Mouse (Mus musculus): Measurements from ENCODE around the gene Cblb.

DNA sequence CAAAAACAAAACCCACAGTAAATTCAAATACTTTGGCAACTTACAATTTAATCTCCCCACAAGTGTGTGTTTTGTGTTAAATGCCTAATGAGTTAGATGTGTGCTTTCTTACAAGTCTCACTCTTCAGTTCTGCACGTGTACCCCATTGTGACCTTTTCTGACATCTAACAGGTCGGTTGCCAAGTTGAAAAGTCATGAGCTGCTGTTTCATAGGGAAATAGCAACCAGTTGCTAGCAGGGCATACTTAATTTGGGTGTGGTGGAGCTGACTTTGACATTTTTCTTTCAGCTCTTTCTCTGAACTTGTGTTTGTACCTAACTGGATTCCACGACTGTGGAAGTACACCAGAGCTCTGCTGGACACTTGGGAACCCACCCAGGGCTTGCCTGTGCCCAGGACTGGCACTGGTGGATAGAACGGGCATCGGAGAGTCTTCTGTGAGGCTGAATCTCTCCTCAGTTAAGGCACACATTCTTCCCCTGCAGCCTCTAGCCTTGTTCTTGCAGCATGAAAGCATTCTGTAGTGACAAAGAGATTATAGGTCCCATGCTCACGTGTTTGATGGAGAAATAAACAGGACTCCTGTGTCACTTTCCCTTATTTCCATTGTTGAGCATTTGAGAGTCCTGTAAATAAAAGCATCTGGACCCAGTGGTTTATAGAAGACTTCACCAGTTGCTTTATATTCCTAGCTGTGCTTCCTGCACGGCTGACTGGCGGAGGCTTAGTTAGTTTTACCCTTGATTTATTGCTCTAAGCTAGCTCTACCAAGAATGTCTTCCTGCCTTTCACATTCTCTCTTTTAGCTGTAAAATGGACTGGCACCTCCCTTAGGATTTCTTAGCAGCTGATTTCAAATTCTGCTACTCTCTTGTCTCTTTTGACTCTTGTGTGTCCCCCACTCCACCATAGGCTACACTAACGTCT lies 62.6 kb downstream of the Cblb start:
- TF ChIP-seq POLR2A (IDR thresholded peaks at IDR 0.05; ENCODE audit: control insufficient read depth, extremely low read depth, insufficient read depth, low read length, poor library complexity), result no peak
- TF ChIP-seq CTCF (IDR thresholded peaks at IDR 0.05; ENCODE audit: borderline replicate concordance, control insufficient read depth, extremely low read depth, insufficient read depth, low read length, poor library complexity), result no peak

Data from thymus, adult 2 months (tissue).